Mouse (Mus musculus) mouse embryonic stem cell (cell line): ENCODE measurements around the gene Usp15.
"Not testable (repeated sequence)": the region's sequence is repeated elsewhere in the genome, so short reads cannot be mapped to it uniquely, and the experiment has no call there.

Experiments used
- in situ Hi-C, 2 experiments: fragments of 300-500 bp; cut with MboI; formaldehyde crosslinking; loops; 1 replicate in 1 of 2; 3 replicates in 1 of 2; pipeline ENCODE4 v1.14.3; 2019 to 2020; ENCODE audit warnings: low sequenced_read_pairs in 2 of 2, low pct_unique_long_range_greater_than_20kb in 1 of 2, mixed read lengths in 1 of 2; ENCODE audit not compliant: unreplicated experiment in 1 of 2

Gene Usp15

DNA sequence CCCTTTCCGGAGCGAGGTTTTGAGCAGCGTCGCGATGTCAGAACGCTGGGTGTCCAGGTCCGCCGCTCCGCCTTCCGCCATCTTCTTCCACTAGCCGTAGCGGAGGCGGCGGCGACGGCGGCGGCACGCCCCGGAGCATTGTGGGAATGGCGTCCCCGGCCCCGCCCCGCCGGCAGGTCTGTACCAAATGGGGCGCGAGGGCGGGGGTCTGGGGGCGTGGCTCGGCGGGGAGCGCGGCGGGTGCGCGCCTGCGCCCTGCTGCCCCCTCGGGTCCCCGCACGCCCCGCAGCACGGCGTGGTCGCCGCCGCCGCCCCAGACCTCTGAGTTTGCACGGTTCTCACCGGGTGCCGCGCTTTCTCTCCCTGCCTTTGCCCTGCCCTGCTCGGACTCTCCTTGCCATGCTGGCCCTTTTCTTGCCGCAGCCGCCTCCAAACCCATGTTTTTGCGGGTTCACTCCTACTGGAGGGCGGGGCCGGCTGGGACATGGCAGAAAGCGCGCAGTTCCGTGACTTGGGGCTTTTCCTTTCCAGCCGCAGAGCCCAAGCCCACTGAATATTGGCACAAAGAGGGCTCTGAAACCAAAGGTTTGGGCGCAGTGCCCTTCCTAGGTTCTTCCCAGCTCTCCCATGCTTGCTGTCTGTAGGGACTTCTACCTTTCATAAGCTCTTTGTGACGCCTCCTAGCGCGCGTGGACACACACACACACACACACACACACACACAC, at the start of gene Usp15:
TSS of gene Usp15 (minus strand) at position 161 of the 725 bp plus-strand sequence.
- in situ Hi-C loops: no loop called here

DNA sequence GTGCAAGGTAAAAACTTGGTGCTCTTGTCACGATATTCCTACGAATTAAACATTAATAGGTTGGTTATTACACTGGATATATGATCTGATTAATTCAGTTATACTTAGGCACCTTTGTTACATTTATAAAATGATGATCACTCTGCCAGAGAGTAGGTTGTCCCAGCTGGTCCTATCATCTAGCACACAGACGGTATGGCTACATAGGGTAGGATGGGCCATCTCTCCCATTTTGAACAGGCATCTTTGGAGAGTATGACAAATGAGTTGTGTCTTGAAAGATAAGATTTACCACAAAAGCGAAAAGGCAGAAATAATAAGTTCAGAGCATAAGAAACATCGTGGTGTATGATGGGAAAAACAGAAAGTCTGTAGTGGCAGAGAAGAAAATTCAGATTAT, 32.6 kb upstream of the Usp15 start:
- in situ Hi-C loops: no loop called here

DNA sequence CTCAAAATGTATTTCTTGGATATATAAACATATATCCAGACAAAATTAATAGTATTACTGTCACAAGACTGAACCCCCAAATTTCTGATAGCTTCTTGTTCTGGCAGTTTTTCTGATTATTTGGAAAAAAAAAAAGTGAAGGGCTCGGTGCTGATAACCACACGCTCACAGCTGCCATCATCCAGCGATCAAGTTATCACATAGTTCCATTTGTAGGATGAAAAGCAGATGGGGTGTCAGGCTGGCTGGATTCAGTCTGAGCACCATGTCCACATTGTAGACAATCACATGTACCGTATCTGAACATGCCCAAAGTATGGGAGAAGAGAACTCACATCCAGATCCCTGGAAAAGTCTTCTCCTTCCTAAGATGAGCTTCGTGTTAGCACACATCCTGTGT, 26.0 kb upstream of the Usp15 start:
- in situ Hi-C loops: no loop called here

DNA sequence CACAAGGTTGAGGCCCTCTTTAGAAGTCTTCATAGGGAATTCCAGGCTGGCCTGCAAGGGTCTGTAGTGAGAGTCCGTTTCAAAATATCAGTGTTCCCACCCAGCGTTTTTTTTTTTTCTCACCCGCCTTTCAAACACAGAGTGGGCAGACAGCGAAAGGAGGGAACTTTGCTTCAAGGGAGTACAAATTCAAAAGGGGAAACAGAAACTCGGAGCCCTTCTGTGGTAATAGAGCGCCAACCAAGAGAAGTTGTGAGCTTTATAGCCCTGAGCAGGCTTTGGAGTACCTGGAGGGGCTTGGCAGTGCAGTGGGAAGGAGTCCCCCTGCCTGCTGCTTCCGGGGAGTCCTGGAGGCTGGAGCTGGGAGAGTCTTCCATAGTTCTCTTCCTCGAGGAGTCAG, 12.7 kb upstream of the Usp15 start:
- in situ Hi-C loops: no loop called here

DNA sequence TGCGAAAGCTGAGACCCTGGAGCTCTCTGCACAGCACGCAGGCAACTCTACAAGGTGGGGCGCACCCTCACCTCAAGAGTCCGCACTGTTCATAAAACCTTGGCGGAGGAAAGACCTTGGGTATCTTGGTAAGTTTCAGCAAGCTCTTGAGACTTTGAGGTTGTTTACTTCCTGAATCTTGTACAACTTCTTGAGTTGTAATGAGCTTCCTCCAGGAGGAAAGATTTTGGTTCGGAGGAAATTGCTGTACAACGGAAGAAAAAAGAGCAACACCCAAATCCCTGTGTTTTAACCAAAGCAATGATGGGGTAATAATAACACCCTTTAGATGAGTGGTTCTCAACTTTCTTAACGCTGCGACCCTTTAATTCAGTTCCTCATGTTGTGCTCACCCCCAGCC, 11.5 kb upstream of the Usp15 start:
- in situ Hi-C loops: no loop called here

DNA sequence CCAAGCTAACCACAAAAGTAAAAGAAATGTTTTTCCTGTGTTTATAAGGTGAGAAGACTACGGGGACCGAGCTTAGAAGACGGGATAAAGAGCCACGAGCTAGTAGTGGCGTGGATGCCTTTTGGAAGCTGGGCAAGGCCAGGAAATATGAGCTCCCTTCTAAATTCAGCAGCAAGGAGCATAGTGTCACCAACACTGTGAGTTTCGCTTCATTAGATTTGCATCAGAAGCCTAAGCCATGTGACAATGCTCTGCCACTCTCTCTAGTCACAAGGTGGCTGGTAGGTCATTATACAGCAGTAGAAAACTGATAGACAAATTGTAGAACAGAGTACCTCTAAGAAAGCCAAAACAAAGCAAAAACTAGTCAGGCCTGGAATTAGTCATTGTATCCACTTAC, 9.3 kb upstream of the Usp15 start:
- in situ Hi-C loops: no loop called here

DNA sequence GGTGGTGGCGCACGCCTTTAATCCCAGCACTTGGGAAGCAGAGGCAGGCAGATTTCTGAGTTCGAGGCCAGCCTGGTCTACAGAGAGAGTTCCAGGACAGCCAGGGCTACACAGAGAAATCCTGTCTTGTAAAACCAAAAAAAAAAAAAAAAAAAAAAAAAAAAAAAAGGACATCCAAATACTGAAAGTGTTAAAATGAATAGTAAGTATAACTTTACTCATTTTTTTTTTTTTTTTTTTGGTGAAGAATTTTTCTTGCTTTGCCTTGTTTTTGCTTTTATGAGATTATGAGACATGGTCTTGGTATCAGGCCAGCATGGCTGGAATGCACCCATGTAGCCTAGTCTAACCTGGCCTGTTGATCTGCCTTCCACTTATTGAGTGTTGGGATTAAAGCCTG, 8.6 kb upstream of the Usp15 start:
- in situ Hi-C loops: not testable (repeated sequence)

DNA sequence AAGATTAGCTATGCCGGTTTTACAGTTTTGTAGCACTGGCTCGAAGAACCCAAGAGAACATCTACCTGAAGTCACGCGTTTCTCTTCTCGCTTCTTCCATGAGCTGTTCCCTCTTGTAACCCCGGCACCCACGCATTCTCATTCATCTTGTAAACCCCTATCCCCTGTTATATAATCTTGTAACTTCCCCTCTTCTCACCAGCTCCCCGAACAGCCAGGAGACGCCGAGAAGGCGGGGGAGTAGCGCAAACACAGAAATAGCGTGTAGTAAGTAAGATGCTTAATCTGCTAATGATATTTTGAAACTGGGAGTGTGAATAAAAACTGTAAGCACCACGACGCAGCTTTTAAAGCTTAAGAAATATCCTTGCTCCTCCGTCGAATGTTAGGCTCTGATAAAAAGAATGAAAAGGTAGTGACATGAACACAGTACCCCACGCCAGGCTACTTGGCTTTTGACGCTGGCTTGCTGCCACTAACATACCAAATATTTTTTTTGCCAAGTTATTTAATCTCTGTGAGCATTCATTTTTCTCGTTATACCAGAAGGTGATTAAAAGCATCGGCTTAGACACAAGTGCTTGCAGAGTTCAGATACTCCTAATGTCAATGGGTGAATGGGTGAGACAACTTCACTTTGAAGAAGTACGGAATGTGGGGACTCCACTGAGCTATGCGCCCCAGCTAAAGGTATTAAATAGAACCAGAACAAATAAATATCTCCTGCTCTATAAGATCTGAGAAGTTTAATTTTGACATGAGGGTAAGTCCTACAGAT, 5.4 kb upstream of the Usp15 start:
- in situ Hi-C loops: no loop called here

DNA sequence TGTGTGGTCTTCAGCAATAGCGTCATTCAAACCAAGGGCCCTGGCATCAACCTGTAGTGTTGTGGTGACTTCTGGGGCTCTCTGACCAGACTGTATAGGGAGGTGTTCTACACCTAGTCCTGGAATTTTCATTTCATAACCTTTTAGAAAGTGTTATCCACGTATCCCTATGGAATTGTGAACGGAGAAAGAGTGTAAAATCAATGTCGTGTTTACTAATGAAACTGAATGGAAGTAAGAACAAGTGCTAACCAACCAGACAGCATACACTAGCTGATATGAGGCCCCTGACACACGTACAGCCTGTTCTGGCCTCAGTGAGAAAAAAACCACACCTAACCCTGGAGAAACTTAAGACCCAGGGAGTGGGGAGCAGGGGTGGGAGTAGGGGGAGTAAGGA, 4.6 kb upstream of the Usp15 start:
- in situ Hi-C loops: no loop called here

DNA sequence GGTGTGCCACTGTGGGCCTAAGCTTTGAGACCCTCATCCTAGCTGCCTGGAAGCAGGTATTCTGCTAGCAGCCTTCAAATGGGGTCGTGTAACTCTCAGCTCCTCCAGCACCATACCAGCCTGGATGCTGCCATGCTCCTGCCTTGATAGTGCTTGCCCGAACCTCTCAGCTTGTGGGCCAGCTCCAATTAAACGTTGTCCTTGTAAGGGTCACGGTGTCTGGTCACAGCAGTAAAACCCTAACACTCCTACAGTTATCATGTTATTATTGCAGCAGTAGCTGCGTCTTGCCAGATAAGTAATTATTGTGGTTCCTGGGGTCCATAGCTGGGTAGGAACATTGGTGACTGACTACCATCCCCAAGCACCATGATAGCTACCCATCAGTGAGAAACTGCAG, 4.2 kb upstream of the Usp15 start:
- in situ Hi-C loops: no loop called here

DNA sequence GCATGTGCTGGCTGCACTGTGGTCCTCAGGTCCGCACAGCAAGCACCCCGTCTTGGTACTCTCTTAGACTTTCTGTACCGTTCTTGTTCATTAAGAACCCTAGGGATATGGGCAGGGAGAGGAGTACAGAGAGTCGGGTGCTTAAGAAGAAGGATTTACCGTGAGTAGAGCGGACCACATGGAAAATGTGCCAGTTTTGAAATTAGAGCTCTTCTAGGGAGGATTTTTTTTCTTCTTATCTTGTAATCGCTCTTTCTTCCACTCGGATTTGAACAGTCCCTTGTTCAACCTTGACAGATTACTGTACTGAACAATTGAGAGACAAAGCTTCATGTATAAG, 3.5 kb upstream of the Usp15 start:
- in situ Hi-C loops: no loop called here

DNA sequence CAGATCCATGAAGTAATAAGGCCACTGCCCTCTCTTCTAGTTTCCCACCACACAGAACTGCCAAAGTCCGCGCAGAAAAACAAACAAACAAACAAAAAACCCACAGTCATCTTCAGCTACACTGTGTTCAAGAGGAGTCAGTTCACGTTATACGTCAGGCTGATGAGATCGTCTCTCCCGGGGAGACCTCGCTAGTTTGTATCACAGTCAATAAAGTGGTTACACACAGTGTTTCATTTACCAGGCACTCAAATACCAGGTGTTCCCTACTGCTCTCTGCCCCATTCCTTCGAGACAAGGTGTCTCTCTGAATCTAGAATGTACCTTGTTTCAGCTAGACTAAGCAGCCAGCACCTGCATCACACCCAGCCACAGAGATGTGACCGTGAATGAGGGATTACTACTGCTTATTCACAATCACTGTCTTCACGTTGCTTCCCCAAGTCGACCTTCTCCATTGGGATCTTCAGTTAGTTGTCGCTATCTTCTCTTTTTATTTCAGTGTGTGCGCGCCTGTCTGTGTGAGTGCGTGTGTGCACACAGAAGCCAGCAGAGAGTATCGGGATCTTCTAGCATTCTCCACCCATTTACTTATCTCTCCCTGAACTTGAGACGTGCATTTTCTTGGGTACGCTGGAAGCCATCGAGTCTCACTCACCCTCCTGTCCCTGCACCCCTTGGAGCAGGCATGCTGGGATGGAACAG, 3.0 kb upstream of the Usp15 start:
- in situ Hi-C loops: no loop called here

DNA sequence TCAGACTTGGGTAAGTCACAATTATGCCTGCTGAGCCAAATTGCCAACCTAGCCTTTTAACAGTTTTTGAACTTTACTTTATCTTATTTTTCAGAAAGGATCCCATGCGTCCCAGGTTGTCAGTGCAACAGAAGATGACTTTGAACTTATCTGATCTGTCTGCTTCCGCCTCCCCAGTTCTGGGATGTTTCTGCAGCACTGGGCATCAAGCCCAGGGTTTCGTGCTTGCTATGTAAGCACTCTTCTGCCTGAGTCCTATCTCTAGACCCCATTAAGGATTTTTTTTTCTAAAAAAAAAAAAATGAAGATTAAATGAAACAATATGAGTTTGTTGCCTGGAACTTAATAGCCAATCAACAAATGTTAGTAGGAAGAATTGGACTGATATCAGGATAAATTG, 2.3 kb upstream of the Usp15 start:
- in situ Hi-C loops: no loop called here

DNA sequence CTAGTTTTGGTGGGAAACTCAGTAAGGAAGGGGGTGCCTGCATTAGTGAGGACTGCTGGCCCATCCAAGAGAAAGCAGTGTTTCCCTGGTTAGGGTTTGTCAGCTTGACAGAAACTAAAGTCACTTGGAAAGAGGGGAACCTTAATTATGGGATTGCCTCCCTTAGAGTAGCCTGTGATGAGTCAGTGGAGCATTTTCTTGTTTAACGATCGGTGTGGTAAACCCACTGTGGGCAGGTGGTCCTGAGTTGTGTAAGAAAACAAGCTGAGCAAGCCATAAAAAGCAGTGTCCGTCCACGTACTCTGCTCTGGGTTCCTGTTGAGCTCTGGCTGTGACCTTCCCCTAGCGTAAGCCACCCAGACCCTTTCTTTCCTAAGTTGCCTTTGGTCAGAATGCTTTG, 1.4 kb upstream of the Usp15 start:
- in situ Hi-C loops: no loop called here

DNA sequence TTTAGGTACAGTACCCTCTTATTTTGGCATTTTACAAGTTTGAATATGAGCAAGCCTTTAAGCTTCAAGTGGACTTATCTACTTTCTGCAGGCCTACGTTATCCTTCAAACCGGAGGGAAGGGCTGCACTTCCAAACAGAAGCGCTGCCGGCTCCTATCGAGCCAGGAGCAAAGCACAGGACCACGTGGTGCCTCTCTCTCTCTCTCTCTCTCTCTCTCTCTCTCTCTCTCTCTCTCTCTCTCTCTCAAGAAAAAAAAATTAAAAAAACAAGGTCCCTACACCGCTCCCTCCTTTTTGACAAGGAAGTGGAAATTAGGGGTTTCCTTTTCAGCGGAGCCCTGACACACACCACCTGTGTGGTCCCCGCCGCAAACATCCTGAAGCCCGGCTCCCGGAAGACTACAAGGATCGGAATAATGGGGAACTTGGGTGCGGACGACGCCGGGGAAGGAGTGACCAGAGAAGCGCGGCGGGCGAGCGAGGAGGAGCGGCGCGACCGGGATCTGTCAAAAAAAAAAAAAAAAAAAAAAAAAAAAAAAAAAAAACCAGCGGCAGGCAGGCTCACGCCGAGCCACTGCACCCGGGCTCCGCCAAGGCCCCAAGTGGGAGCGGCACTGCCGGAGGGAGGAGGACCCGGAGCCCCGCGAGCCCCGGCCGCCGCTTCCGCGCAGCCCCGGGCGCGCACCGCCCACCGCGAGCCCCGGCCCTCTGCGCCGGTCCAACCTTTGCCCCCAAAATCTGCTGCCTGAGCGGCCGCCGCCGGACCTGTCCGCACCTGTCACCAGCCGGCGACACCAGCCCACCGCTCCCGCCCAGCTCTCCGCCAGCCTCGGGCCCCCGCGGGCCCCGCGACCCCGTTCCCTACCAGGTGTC, 597 bp downstream of the Usp15 start:
- in situ Hi-C loops: no loop called here

DNA sequence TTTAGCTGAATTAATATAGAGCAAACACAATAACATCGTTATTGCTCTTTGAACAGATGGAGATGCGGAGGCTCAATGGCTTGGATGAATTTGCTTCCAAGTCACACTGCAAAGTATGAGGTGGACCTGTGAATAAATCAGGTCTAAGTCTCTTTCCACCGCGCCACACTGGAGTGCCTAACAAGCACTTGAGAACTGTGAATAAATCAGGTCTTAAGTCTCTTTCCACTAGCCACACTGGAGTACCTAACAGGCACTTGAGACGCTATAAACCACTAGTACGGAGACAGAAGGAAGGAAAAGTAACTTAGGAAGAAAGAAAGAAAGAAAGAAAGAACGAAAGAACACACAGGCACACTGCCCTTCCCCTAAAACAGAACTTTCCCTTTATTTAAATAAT, 1.3 kb downstream of the Usp15 start:
- in situ Hi-C loops: no loop called here

DNA sequence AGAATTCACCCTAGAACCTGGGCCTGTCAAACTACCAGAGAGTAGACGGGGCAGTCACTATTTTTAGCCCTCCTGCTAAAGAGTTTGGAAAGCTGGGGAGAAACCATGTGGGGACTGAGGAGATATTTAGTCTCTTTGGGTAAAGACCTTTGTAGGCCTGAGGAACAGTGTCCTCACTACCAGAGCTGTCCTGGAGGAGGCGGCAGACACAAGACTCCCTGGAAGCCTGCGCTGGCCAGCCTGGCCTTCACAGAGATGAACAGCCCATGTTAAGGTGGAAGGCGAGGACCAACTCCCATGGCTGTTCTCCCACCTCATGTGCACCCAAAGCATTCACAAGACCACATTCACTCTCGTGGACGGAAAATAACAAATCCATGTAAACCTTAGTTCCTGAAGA, 5.8 kb downstream of the Usp15 start:
- in situ Hi-C loops: no loop called here

DNA sequence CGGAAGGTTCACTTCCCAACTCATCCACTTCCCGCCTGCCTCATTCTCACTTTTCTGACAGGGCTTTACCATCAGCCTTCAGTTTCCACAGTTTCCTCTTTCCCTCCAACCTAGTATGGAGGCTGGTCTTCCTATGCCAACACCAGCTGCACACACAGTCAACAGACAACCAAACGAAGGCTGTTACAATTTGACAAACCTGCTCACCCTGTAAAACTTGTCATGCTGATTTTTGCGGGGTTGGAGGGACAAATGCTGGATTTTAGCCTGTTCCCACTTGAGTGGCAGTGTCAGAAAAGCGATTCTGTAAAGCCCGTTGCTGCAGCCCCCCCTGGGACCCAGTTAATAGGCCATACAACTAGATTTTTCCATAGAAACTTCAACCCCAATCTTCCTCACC, 9.5 kb downstream of the Usp15 start:
- in situ Hi-C loops: no loop called here

DNA sequence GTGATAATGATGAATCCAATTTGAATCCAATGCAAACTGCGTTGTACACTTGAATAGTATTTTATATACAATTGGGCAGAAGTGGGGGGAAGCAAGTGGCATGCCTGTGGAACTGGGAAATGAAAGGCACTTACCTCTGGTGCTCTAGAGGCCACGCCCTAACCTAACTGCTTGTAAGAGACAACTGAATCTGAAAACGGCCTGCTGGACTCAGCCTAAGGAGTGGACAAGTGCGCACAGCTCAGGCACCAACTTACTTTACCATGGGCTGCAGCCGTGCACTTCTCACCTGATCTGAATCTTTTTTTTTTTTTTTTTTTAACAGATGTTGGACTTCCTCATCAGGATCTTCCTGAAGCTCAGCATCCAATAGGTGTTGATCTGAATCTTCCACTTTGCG, 10.9 kb downstream of the Usp15 start:
- in situ Hi-C loops: no loop called here
